10 mouse cellular contexts compared by ENCODE assay signal in genomic region chr3:127012525-127012924, GRCm38 (mm10).
DNase-seq lines count a peak whose midpoint lies in the region; ATAC-seq and TF ChIP-seq lines count a peak whose summit lies in the region.
"Had no signal": no experiment of that assay in that cellular context is flagged by ENCODE, and none has a peak within 500 bp of the region (broad histone marks: within the 10 kb centered on the region; RNA-seq: fewer than 3 reads in every experiment).

No protein-coding gene starts in this region.

- H3K9ac ChIP-seq in hindbrain, embryonic 13.5 days = no peak overlapping the region
- no peak overlapping the region for H3K9ac ChIP-seq in midbrain, embryonic 16.5 days (ENCODE audit: low read depth, low read length)
- H3K9ac ChIP-seq: embryonic facial prominence, embryonic 12.5 days; limb, embryonic 13.5 days had no signal

- peak; percentile 74 for TF ChIP-seq CTCF in E14TG2a.4 (conservative IDR thresholded peaks at IDR 0.05; ENCODE audit: low read length)

- WGBS in hindbrain, embryonic 10.5 days = 54% methylated on average over 8 of the region's 8 CpGs
- 52% methylated on average over 8 of the region's 8 CpGs for WGBS in hindbrain, embryonic 13.5 days
- WGBS in midbrain, embryonic 16.5 days = 54% methylated on average over 8 of the region's 8 CpGs

- intact Hi-C loops in gastrocnemius, postnatal 14 days (cut with DNase I; ENCODE audit: low total_unique reads) = no loop called here

- no peak overlapping the region for H3K4me2 ChIP-seq in hindbrain, embryonic 13.5 days
- H3K4me2 ChIP-seq in midbrain, embryonic 16.5 days (ENCODE audit: low read length) = no peak overlapping the region
- H3K4me2 ChIP-seq: embryonic facial prominence, embryonic 12.5 days; limb, embryonic 13.5 days had no signal

- H3K4me3 ChIP-seq in hindbrain, embryonic 10.5 days = no peak overlapping the region
- no peak overlapping the region for H3K4me3 ChIP-seq in hindbrain, embryonic 13.5 days
- H3K4me3 ChIP-seq in E14TG2a.4 (replicated peaks; ENCODE audit: low read length) = no peak overlapping the region
- H3K4me3 ChIP-seq in midbrain, embryonic 16.5 days (ENCODE audit: low read depth, low read length) = no peak overlapping the region
- H3K4me3 ChIP-seq: embryonic facial prominence, embryonic 12.5 days; limb, embryonic 13.5 days had no signal

- peaks cover 37% of the 10 kb centered on the region for H3K36me3 ChIP-seq in hindbrain, embryonic 10.5 days
- H3K36me3 ChIP-seq in hindbrain, embryonic 13.5 days = peaks cover 67% of the 10 kb centered on the region
- no peaks in the 10 kb centered on the region for H3K36me3 ChIP-seq in E14TG2a.4 (ENCODE audit: insufficient read depth, low read length)
- H3K36me3 ChIP-seq in midbrain, embryonic 16.5 days (ENCODE audit: control insufficient read depth, insufficient read depth, low read length) = peaks cover 48% of the 10 kb centered on the region

- H3K27ac ChIP-seq in hindbrain, embryonic 10.5 days = no peak overlapping the region
- no peak overlapping the region for H3K27ac ChIP-seq in hindbrain, embryonic 13.5 days
- no peak overlapping the region for H3K27ac ChIP-seq in midbrain, embryonic 16.5 days (ENCODE audit: low read length)
- H3K27ac ChIP-seq: embryonic facial prominence, embryonic 12.5 days; limb, embryonic 13.5 days had no signal

- H3K4me1 ChIP-seq in hindbrain, embryonic 10.5 days (replicated peaks) = no peaks in the 10 kb centered on the region
- H3K4me1 ChIP-seq in hindbrain, embryonic 13.5 days (replicated peaks) = no peaks in the 10 kb centered on the region
- H3K4me1 ChIP-seq in E14TG2a.4 (replicated peaks; ENCODE audit: low read depth, low read length) = no peaks in the 10 kb centered on the region
- H3K4me1 ChIP-seq in midbrain, embryonic 16.5 days (ENCODE audit: control insufficient read depth, insufficient read depth, low read length) = no peaks in the 10 kb centered on the region
- H3K4me1 ChIP-seq: embryonic facial prominence, embryonic 12.5 days; limb, embryonic 13.5 days had no signal

- no peak for ATAC-seq in hindbrain, embryonic 13.5 days (ENCODE audit: low FRiP score)
- ATAC-seq in midbrain, embryonic 16.5 days = 0 out of 2 replicates have a peak, but pooled peaks have one; percentile 43

- no peaks in the 10 kb centered on the region for H3K27me3 ChIP-seq in hindbrain, embryonic 10.5 days (ENCODE audit: insufficient read depth, poor library complexity, severe bottlenecking)
- no peaks in the 10 kb centered on the region for H3K27me3 ChIP-seq in hindbrain, embryonic 13.5 days
- no peaks in the 10 kb centered on the region for H3K27me3 ChIP-seq in E14TG2a.4 (ENCODE audit: insufficient read depth, low read length)
- H3K27me3 ChIP-seq in midbrain, embryonic 16.5 days (ENCODE audit: control insufficient read depth, insufficient read depth, low read depth, low read length) = no peaks in the 10 kb centered on the region
- H3K27me3 ChIP-seq: embryonic facial prominence, embryonic 12.5 days; limb, embryonic 13.5 days had no signal

- H3K9me3 ChIP-seq in hindbrain, embryonic 10.5 days = no peaks in the 10 kb centered on the region
- H3K9me3 ChIP-seq in hindbrain, embryonic 13.5 days = no peaks in the 10 kb centered on the region
- no peaks in the 10 kb centered on the region for H3K9me3 ChIP-seq in E14TG2a.4 (ENCODE audit: low read length)
- no peaks in the 10 kb centered on the region for H3K9me3 ChIP-seq in midbrain, embryonic 16.5 days (replicated peaks; ENCODE audit: control insufficient read depth, low read length, poor library complexity, severe bottlenecking)
- H3K9me3 ChIP-seq: embryonic facial prominence, embryonic 12.5 days; limb, embryonic 13.5 days had no signal

- DNase-seq in hindbrain, embryonic 10.5 days (ENCODE audit: low spot score) = peak; percentile 41
- DNase-seq in c-Kit-positive CD71-negative TER-119-negative erythroid progenitor cells, embryonic 14.5 days (ENCODE audit: low read depth) = peak; percentile 34
- peak; percentile 43 for DNase-seq in gastrocnemius, postnatal 14 days
- DNase-seq in ovary, adult 18-20 months (ENCODE audit: low spot score) = no peak
- no peak for DNase-seq in heart, adult 8-10 months (ENCODE audit: low spot score)

Comparison
In these comparisons a context has a peak if more than half of its experiments do, and no peak if none do; other contexts are left out.
1. DNase-seq: peak in hindbrain, embryonic 10.5 days (single experiment), c-Kit-positive CD71-negative TER-119-negative erythroid progenitor cells, embryonic 14.5 days (single experiment) and gastrocnemius, postnatal 14 days (single experiment); none in ovary, adult 18-20 months (single experiment) and heart, adult 8-10 months (single experiment).